Mouse (Mus musculus): ENCODE measurements around the gene L3mbtl2.

L3mbtl2 gene

GRCm38 (mm10) chr15:81708991-81709390 lies 45.3 kb downstream of the L3mbtl2 start:
- DNase-seq (ENCODE audit: low spot score in 2 of 2), result no peak

- DNase-seq (ENCODE audit: low spot score in 2 of 2), result no peak
These were observed 46.0 kb downstream of the L3mbtl2 start for GRCm38 (mm10) chr15:81709686-81710085.

DNA sequence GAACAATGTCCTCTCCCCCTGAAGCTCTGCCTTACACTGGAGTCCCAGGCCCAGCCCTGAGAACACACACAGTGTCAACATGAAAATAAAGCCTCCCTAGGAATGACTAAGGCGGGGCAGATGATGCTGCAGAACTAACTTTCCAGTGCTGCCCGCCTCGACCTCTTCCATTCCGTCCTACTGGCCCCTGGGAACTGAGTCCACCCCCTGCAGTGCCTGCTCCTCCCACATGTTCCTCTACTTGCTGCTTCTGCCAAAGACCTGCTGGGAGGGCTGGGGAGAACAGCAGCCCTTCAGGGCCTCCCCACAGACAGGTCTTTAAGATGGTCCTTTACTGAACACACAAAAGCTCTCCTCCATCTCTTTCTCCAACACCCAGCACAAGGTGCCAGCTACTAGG lies 47.1 kb downstream of the L3mbtl2 start:
- no peak for DNase-seq (ENCODE audit: low spot score in 2 of 2)

GRCm38 (mm10) chr15:81713742-81714141 lies 50.1 kb downstream of the L3mbtl2 start:
- DNase-seq (ENCODE audit: low spot score in 2 of 2), result no peak

DNA sequence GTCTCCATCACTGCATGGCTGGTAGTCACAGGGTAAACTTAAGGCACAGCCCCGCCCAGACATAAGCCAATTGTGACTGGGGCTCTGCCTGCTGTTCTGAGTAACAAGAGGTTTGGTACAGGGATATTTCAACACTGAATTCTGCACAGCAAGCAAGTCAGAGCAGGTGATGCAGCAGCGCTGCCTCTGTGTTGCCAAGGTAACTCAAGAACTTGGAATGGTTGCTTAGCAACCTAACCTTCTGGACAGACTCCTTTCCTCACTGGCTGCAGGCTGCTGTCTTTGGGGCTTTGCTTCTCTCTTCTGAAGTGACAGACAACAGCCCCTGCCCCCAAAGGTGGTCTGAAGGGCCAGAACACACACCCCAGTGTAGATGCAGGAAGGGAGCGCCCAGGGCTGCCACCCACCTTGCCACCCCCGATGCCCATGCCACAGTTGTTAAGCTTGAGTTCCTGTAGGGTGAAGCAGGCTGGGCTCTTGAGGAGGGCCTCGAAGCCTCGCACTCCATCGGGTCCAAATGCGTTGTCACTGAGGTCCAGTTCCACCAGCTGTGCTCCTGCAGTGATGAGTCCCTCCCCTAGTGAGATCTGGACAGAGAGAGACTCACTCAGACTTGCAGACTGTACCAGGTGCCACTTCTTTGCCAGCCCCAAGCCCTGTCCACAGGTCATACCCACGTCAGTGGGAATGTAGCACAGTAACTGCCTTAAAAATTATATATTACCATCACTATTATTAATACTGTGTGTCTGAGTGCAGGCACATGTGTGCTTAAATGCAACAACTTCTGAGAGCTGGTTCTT lies 54.8 kb downstream of the L3mbtl2 start:
- no peak for DNase-seq (ENCODE audit: low spot score in 2 of 2)

- DNase-seq (ENCODE audit: low spot score in 2 of 2), result no peak
These were observed 55.4 kb downstream of the L3mbtl2 start for GRCm38 (mm10) chr15:81719139-81719531.

DNA sequence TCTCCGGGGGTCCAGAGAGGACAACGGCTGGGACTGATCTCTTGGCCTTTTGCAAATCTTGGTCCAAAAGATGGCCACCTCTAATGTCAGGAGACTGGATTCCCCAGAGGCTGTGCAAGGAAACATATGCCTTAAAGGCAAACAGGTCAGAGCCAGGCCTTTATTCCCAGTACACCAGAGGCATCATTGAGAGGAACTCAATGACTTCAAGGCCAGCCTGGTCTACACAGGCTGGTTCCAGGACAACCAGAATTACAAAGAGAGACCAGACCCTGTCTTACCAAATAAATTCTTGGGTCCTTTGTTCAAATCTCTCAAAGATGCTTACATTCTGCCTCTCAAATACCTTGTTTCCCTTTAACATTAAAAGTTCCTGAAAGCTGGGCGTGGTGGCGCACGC lies 58.7 kb downstream of the L3mbtl2 start:
- no peak for DNase-seq (ENCODE audit: low spot score in 2 of 2)

DNA sequence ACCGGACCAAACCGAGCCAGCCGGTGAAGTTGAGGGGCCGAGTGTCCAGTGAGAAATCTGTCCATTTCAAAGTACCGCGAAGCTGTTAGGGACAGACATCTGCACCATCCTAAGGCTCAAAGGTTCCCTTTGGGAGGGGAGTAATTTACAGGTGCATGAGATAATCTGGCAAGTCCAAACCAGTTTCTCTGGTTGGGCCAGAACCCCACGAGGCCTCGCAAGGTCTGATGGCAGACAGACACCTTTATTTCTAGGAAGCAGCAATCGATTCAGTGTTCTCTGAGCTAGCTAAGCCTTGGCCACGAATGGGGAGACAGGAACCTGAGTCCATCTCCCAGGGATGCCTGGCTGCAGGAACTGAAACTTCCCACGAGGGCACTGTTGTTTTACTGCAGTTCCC lies 60.0 kb downstream of the L3mbtl2 start:
- no peak for DNase-seq (ENCODE audit: low spot score in 2 of 2)

DNA sequence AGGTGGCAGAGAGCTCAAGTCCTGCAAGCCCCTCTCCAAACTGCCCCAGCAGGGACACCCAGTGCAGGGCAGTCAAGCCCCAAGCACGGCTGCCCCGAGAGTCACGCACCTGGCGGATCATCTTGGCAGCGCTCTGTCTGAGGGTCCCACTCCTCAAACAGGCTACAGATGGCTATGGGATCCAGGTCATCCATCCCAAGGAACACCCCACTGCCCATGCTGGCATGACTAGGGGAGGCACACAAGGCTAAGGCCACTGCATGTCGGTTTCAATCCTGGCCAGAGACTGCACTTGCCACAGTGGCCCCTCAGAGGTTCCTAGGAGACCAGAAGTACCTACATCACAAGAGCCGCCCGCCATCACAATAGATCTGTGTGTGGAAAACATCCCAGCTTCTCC lies 62.3 kb downstream of the L3mbtl2 start:
- no peak for DNase-seq (ENCODE audit: low spot score in 2 of 2)

DNA sequence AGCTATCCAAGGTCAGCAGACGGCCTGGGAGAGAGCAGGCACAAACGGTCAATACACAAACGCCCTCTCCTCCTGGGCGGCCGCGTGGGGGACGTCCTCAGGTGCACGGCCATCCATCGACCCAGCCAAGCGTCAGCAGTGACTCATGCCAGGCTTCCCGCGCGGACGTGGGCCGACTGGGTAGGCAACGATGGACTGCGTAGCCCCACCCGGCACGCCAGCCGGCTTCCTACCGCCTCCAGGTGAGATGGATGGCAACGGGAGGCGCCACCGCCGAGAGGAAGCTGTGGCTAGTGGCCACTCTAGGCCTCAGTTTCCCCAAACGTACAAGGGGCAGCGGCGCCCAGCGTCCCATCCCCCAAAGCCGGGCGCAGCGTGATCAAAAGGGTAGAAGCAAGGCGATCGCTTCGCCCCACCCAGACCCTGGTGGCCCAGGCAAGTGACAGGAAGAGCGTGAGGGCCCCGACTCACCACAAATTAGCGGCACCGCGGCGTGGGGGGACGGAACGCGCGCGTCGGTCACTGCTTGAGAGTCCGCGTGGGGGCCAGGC lies 65.6 kb downstream of the L3mbtl2 start:
- DNase-seq (ENCODE audit: low spot score in 2 of 2), result peak in 1 of 2 experiments; percentile 29

DNA sequence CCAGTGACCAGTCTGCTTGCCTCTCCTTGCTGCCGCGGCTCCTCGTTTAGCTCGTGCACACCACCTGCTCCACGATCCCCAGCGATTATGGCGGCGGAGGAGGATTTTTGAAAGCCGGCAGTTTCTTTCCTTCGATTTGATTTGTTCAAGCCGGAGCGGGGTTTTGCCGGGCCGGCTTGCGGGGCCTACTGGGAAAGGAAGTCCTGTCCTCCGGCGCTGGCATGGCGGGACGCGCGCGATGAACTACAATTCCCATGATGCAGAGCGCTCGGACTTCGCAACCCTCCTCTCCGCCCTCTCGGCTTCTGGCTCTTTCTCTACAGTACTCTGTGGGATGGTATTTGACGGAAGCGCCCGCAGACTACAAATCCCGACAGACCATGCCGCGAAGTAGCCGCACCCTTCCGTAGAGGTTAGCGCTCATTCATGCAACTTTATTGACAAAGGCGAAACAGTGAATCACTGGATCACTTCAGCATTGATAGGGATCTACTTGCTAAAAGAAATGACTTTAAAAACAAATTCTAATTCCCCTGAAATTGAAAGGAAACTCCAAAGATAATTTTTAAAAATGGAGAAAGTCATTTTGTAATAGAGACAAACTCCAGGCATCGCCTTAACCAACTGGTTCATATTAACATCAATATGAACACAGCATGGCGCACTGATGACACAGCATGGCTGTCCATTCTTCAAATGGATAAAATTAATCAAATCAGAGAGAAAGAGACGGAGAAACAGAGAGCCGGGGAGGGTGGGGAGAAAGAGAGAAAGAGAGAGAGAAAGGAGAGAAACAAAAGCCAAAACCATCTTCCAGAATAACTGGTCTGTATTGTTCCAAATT lies 66.3 kb downstream of the L3mbtl2 start:
- peak; percentile 94 to 98 for DNase-seq (ENCODE audit: low spot score in 2 of 2)

GRCm38 (mm10) chr15:81735075-81735474 lies 71.4 kb downstream of the L3mbtl2 start:
- no peak for DNase-seq (ENCODE audit: low spot score in 2 of 2)

Measured in urinary bladder, postnatal 36 days (tissue).